Mouse (Mus musculus) megakaryocyte-erythroid progenitor cell, adult 5-6 weeks (primary cell): Measurements from ENCODE around the gene Chsy1. TPM values are rescaled to one million over a fixed set of nuclear protein-coding genes. Genes with fewer than 3 reads are reported as not detected.
A peak's percentile ranks its signal among the peaks of the same experiment; 100 is the strongest.

Experiments
- ATAC-seq: replicated peaks from 2 replicates; pipeline ENCODE4 v1.8.0; 2016; ENCODE audit warnings: mild to moderate bottlenecking, inconsistent platforms; ENCODE audit not compliant: severe bottlenecking, poor library complexity, low FRiP score, low TSS enrichment
- total RNA-seq, 2 experiments: library from RNA; stranded (forward) in 1 of 2; stranded (reverse) in 1 of 2; fragments of 200-1000, 215-1000 nt in 1 of 2; fragments of >200 nt in 1 of 2; fragmentation: Nextera tagmentation in 1 of 2; gene quantifications; 2 replicates each; pipeline ENCODE4 v1.2.3; 2014 to 2017

Chsy1 gene
- total RNA-seq, 2 experiments from 2014 or later = 11.4 to 26.4 TPM

- ATAC-seq = no peak
Observed at GRCm38 (mm10) chr7:66136187-66136586, 26.9 kb downstream of the Chsy1 start.

GRCm38 (mm10) chr7:66137309-66137708 lies 28.0 kb downstream of the Chsy1 start:
- ATAC-seq = peak; percentile 68

- no peak for ATAC-seq
Observed at GRCm38 (mm10) chr7:66138301-66138700, 29.0 kb downstream of the Chsy1 start.

- no peak for ATAC-seq
Observed at GRCm38 (mm10) chr7:66138878-66139277, 29.6 kb downstream of the Chsy1 start.

- no peak for ATAC-seq
Observed at GRCm38 (mm10) chr7:66140095-66140494, 30.8 kb downstream of the Chsy1 start.

GRCm38 (mm10) chr7:66140923-66141570 lies 31.7 kb downstream of the Chsy1 start:
- no peak for ATAC-seq

- ATAC-seq = no peak
Observed at GRCm38 (mm10) chr7:66142514-66142913, 33.2 kb downstream of the Chsy1 start.

GRCm38 (mm10) chr7:66144543-66144942 lies 35.2 kb downstream of the Chsy1 start:
- no peak for ATAC-seq

- ATAC-seq = no peak
Observed at GRCm38 (mm10) chr7:66147156-66147555, 37.8 kb downstream of the Chsy1 start.

GRCm38 (mm10) chr7:66147816-66148215 lies 38.5 kb downstream of the Chsy1 start:
- no peak for ATAC-seq

- ATAC-seq = no peak
Observed at GRCm38 (mm10) chr7:66149506-66149905, 40.2 kb downstream of the Chsy1 start.

- no peak for ATAC-seq
Observed at GRCm38 (mm10) chr7:66150411-66150810, 41.1 kb downstream of the Chsy1 start.

GRCm38 (mm10) chr7:66157413-66157812 lies 48.1 kb downstream of the Chsy1 start:
- no peak for ATAC-seq

GRCm38 (mm10) chr7:66157861-66158415 lies 48.6 kb downstream of the Chsy1 start:
- no peak for ATAC-seq

- ATAC-seq = no peak
Observed at GRCm38 (mm10) chr7:66158616-66159129, 49.4 kb downstream of the Chsy1 start.

GRCm38 (mm10) chr7:66159961-66160360 lies 50.6 kb downstream of the Chsy1 start:
- ATAC-seq = no peak

- no peak for ATAC-seq
Observed at GRCm38 (mm10) chr7:66161836-66162235, 52.5 kb downstream of the Chsy1 start.

GRCm38 (mm10) chr7:66162489-66162888 lies 53.2 kb downstream of the Chsy1 start:
- no peak for ATAC-seq

GRCm38 (mm10) chr7:66162981-66163380 lies 53.7 kb downstream of the Chsy1 start:
- ATAC-seq = no peak

- ATAC-seq = no peak
Observed at GRCm38 (mm10) chr7:66164427-66165031, 55.2 kb downstream of the Chsy1 start.
